Mouse (Mus musculus): ENCODE data around the gene Alg2. TPM values are rescaled to one million over a fixed set of nuclear protein-coding genes. Genes with fewer than 3 reads are reported as not detected.

Gene Alg2
- total and polyA plus RNA-seq, 3 experiments: 6.0 to 6.2 (median 6.1) TPM

DNA sequence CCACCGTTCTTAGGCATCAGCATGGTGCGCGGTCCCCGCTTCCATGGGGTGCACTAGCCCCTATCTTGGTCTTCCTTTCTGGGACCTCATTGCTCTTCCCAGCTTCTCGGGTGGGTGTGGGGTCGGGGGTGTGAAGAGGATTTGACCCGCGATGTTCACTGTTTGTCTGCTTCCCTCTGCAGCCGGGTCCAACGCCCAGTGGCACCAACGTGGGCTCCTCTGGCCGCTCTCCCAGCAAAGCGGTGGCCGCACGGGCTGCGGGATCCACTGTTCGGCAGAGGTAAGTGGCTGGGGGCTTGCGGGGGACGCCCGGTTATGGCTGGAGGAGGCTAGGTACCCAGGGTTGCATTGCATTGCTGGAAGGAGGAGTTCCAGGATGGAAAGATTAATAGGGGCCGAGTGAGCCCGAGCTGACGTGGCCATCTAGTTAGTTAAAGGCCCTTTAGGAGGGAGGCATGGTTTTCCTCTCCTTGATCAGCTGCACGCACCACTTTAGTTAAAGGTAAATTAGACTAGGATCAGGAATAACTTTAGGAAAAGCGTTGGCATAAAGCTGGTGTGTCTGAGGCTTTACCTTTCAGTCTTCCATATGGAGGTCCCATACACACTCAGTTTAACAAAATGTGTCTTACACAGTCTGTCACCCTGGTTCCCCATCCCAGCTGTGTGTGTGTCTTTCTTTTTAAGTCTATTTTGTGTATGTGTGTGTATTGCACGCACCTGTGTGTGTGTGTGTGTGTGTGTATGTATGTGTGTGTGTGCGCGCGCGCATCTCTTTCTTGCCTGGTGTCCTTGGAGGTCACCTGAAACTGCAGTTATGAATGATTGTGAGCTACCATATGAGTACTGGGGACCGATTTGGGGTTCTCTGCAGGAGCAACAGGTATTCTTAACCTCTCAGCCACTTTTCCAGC lies 854 bp upstream of the Alg2 start:
- peak; percentile 78; the same call in 1 of the 2 replicates for TF ChIP-seq POLR2A (IDR thresholded peaks at IDR 0.05; ENCODE audit: insufficient read depth, low read depth, low read length)
- TF ChIP-seq CTCF (IDR thresholded peaks at IDR 0.05): no peak
- whole genome bisulfite sequencing: 12% methylated on average over 31 of the region's 31 CpGs
- DNase-seq: no peak
- intact Hi-C loops (cut with DNase I): loop anchor here (5.0 to 10.0 kb wide), 2 partner anchors 123 to 810 kb away; partner anchors contain the start of gene Tgfbr1
- H3K4me3 ChIP-seq: peak overlapping the region; percentile 84
- peaks cover 3% of the 10 kb centered on the region for H3K4me1 ChIP-seq (ENCODE audit: control insufficient read depth, insufficient read depth, low read length)
- H3K9ac ChIP-seq (ENCODE audit: low read depth, low read length): peak overlapping the region; percentile 92
- peaks cover 5% of the 10 kb centered on the region; the same call in 1 of the 2 replicates for H3K79me2 ChIP-seq (replicated peaks; ENCODE audit: control insufficient read depth, insufficient read depth, low read length)
- H3K27ac ChIP-seq: peak overlapping the region; percentile 99
- H3K27me3 ChIP-seq (ENCODE audit: control insufficient read depth, insufficient read depth, low read length): no peaks in the 10 kb centered on the region
- no peaks in the 10 kb centered on the region; the same call in 1 of the 2 replicates for H3K36me3 ChIP-seq (ENCODE audit: control insufficient read depth, insufficient read depth, low read length)

DNA sequence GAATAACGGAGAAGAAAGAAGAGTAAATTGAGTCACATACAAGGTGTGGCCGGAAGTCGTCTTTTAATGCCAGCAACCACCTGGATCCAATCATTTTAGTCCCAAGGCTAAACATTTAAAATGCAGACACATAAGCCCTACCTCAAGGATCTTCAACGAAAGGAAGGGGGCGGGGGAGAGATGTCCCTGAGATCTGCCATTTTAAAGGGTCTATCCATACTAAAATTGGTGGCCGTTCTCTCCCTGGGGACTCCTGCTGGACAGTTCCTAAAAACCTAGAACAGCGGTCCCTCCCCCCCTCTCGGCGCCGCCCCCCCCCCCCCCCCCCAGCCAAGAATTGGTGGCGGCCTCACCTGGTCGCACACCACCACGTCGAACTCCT lies 556 bp downstream of the Alg2 start:
- Histone ChIP-seq H3K4me1 (ENCODE audit: control insufficient read depth, insufficient read depth, low read length) (peaks cover 3% of the 10 kb centered on the region), H3K27me3 (ENCODE audit: control insufficient read depth, insufficient read depth, low read length) (no peaks in the 10 kb centered on the region), H3K36me3 (ENCODE audit: control insufficient read depth, insufficient read depth, low read length) (no peaks in the 10 kb centered on the region; the same call in 1 of the 2 replicates), H3K27ac (peak overlapping the region; percentile 99), H3K9ac (ENCODE audit: low read depth, low read length) (peak overlapping the region; percentile 71), H3K4me3 (peak overlapping the region; percentile 84), H3K79me2 (replicated peaks; ENCODE audit: control insufficient read depth, insufficient read depth, low read length) (peaks cover 5% of the 10 kb centered on the region; the same call in 1 of the 2 replicates)
- 4% methylated on average over 13 of the region's 14 CpGs for WGBS
- DNase-seq: no peak
- intact Hi-C loops (cut with DNase I): loop anchor here (2.0 to 10.0 kb wide), 3 partner anchors 35 to 811 kb away; partner anchors contain the start of gene Tgfbr1
- TF ChIP-seq POLR2A (IDR thresholded peaks at IDR 0.05; ENCODE audit: insufficient read depth, low read depth, low read length) (no peak), CTCF (IDR thresholded peaks at IDR 0.05) (peak; percentile 26)

DNA sequence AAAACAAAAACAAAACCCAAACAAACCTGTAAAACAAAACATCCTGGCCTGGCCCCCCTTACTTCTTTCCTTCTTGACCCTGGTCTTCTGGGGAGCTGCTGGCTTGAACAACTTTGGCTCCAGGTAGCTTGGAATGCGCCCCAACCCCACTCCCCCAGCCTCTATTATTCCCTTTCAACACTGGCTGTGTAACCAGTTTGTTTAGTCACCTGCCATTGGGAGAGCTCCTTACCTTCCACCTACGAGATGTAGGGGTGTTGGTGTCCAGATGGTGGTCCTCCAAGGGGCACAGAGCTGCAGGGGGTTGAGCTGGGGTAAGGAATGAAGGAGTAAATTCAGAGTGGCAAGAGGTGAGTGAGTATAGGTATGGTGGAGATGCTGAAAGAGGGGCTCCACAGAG lies 6.9 kb downstream of the Alg2 start:
- Histone ChIP-seq H3K27ac (no peak overlapping the region), H3K4me1 (ENCODE audit: control insufficient read depth, insufficient read depth, low read length) (no peaks in the 10 kb centered on the region), H3K79me2 (replicated peaks; ENCODE audit: control insufficient read depth, insufficient read depth, low read length) (no peaks in the 10 kb centered on the region), H3K27me3 (ENCODE audit: control insufficient read depth, insufficient read depth, low read length) (no peaks in the 10 kb centered on the region), H3K9ac (ENCODE audit: low read depth, low read length) (no peak overlapping the region), H3K36me3 (ENCODE audit: control insufficient read depth, insufficient read depth, low read length) (no peaks in the 10 kb centered on the region), H3K4me3 (no peak overlapping the region)
- TF ChIP-seq POLR2A (IDR thresholded peaks at IDR 0.05; ENCODE audit: insufficient read depth, low read depth, low read length) (no peak), CTCF (IDR thresholded peaks at IDR 0.05) (no peak), EP300 (IDR thresholded peaks at IDR 0.05; ENCODE audit: insufficient read depth, low read depth, low read length) (no peak)
- intact Hi-C loops (cut with DNase I): no loop called here
- no peak for DNase-seq
- WGBS: 95% methylated on average over 2 of the region's 2 CpGs

DNA sequence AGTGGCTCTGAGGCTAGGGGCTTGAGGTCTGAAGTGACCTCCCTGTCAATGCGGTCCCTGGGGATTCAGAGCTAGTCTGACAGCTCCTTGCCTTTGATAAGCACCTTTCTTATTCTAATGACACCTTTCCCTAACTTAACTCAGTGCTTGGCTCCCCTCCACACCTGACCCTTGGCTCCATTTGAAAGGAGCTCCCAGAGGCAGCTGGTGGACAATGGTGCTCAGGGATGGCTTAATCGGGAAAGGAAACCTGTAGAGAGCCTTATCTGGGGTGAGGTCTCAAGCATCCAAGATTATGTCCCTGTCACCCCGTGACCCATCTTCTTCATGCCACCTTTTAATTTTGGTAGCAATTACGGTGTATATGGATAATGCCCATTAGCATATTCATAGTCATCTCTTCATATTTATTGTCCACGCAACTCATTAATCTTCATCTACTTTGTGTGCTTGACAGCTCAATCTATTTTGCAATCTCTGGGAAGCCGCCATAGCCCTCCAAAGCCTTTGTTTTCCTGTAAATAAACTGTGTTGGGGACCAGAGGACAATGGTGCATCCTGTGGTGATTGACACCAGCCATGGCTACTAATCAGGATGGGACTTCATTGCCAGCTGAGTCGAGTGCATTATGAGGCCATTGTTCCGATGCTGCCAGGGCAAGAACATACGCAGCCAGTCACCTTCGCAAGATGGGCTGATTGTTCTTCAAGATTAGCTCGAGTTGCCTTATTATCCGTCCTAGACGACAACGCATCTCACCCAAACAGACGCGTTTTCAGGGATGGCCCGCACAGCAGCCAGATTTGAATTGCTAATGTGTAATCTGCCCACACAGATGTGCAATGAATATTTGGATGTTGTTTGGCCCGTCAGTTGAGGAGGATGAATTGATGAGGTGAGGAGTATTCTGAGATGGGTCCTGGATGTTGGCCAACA lies 24.3 kb downstream of the Alg2 start:
- Histone ChIP-seq H3K79me2 (replicated peaks; ENCODE audit: control insufficient read depth, insufficient read depth, low read length) (no peaks in the 10 kb centered on the region), H3K36me3 (ENCODE audit: control insufficient read depth, insufficient read depth, low read length) (no peaks in the 10 kb centered on the region), H3K27ac (no peak overlapping the region), H3K9ac (ENCODE audit: low read depth, low read length) (no peak overlapping the region), H3K4me1 (ENCODE audit: control insufficient read depth, insufficient read depth, low read length) (no peaks in the 10 kb centered on the region), H3K27me3 (ENCODE audit: control insufficient read depth, insufficient read depth, low read length) (no peaks in the 10 kb centered on the region), H3K4me3 (no peak overlapping the region)
- no peak for TF ChIP-seq POLR2A (IDR thresholded peaks at IDR 0.05; ENCODE audit: insufficient read depth, low read depth, low read length)
- no peak for TF ChIP-seq CTCF (IDR thresholded peaks at IDR 0.05)
- no peak for TF ChIP-seq EP300 (IDR thresholded peaks at IDR 0.05; ENCODE audit: insufficient read depth, low read depth, low read length)
- intact Hi-C loops (cut with DNase I): no loop called here
- DNase-seq: no peak
- 35% methylated on average over 18 of the region's 18 CpGs for WGBS

DNA sequence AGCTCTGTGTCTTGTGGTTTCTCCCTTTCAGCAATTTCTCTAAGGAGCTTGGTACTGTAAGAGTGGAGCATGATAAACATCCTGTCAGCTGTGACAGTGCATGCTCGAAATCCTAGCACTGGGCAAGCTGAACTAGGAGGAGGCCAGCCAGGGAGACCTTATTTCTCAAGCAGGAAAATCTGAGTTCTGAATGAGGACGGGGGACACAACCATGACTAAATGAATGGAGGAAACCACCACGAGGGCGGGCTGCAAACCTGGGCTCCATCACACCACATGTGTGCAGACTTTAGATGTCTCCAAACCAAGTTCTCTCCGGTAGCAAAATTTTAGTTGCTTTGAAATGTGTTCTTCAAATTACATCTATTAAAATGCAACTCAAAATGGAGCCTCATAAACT lies 25.0 kb downstream of the Alg2 start:
- no peak for TF ChIP-seq CTCF (IDR thresholded peaks at IDR 0.05)
- TF ChIP-seq EP300 (IDR thresholded peaks at IDR 0.05; ENCODE audit: insufficient read depth, low read depth, low read length): no peak
- no peak for TF ChIP-seq POLR2A (IDR thresholded peaks at IDR 0.05; ENCODE audit: insufficient read depth, low read depth, low read length)
- DNase-seq: no peak
- WGBS: 46% methylated on average over 5 of the region's 5 CpGs
- intact Hi-C loops (cut with DNase I): no loop called here
- Histone ChIP-seq H3K4me1 (ENCODE audit: control insufficient read depth, insufficient read depth, low read length) (no peaks in the 10 kb centered on the region), H3K27ac (no peak overlapping the region), H3K36me3 (ENCODE audit: control insufficient read depth, insufficient read depth, low read length) (no peaks in the 10 kb centered on the region), H3K9ac (ENCODE audit: low read depth, low read length) (no peak overlapping the region), H3K27me3 (ENCODE audit: control insufficient read depth, insufficient read depth, low read length) (no peaks in the 10 kb centered on the region), H3K4me3 (no peak overlapping the region), H3K79me2 (replicated peaks; ENCODE audit: control insufficient read depth, insufficient read depth, low read length) (no peaks in the 10 kb centered on the region)
